15 mouse cellular contexts compared by ENCODE assay signal in genomic region chr6:136769143-136769542, GRCm38 (mm10). TPM values are rescaled to one million over a fixed set of nuclear protein-coding genes. Genes with fewer than 3 reads are reported as not detected.
"Had no signal": no experiment of that assay in that cellular context is flagged by ENCODE, and none has a peak within 500 bp of the region (broad histone marks: within the 10 kb centered on the region; RNA-seq: fewer than 3 reads in every experiment).

No protein-coding gene starts in this region.

- ATAC-seq: liver, embryonic 12.5 days; midbrain, embryonic 13.5 days; midbrain, embryonic 15.5 days had no signal

- H3K9ac ChIP-seq: liver, embryonic 12.5 days; liver, embryonic 14.5 days; midbrain, embryonic 13.5 days; midbrain, embryonic 15.5 days; neural tube, embryonic 12.5 days; stomach, embryonic 15.5 days had no signal

- H3K27ac ChIP-seq: liver, embryonic 12.5 days; liver, embryonic 14.5 days; macrophage; midbrain, embryonic 13.5 days; midbrain, embryonic 15.5 days; neural tube, embryonic 12.5 days; stomach, embryonic 15.5 days; stomach, postnatal 0 days had no signal

- H3K9me3 ChIP-seq: liver, embryonic 12.5 days; midbrain, embryonic 13.5 days; midbrain, embryonic 15.5 days; neural tube, embryonic 12.5 days; stomach, embryonic 15.5 days had no signal

- H3K4me2 ChIP-seq: liver, embryonic 12.5 days; midbrain, embryonic 11.5 days; midbrain, embryonic 13.5 days; midbrain, embryonic 15.5 days; neural tube, embryonic 12.5 days; stomach, embryonic 15.5 days had no signal

- H3K4me3 ChIP-seq: liver, embryonic 12.5 days; megakaryocyte, embryonic 14.5 days; midbrain, embryonic 13.5 days; midbrain, embryonic 15.5 days; neural tube, embryonic 12.5 days; stomach, embryonic 15.5 days had no signal

- H3K27me3 ChIP-seq: midbrain, embryonic 13.5 days; midbrain, embryonic 15.5 days; neural tube, embryonic 12.5 days; stomach, embryonic 15.5 days had no signal

- H3K4me1 ChIP-seq: liver, embryonic 12.5 days; megakaryocyte, embryonic 14.5 days; midbrain, embryonic 13.5 days; midbrain, embryonic 15.5 days; neural tube, embryonic 12.5 days; stomach, embryonic 15.5 days had no signal

- DNase-seq: lung, postnatal 14 days; right cerebral cortex, postnatal 14 days; thymus, adult 2 months; thymus, postnatal 25 days; thymus, postnatal 4 days had no signal

- H3K36me3 ChIP-seq: liver, embryonic 12.5 days; midbrain, embryonic 13.5 days; midbrain, embryonic 15.5 days; neural tube, embryonic 12.5 days; stomach, embryonic 15.5 days had no signal

RNA-seq across cellular contexts. Expression of gene Gucy2c, which starts 12.4 kb away (rescaled TPM):
- polyA plus RNA-seq: macrophage had no signal

RNA-seq across cellular contexts. Expression of gene Hist4h4, which starts 35.1 kb away (rescaled TPM):
- polyA plus RNA-seq: macrophage had no signal
